Mouse (Mus musculus) c-Kit-positive CD71-positive TER-119-negative erythroid progenitor cells, embryonic 14.5 days (primary cell): ENCODE measurements at regions not wholly inside any gene's neighbourhood (a gene's known extent, or its start where the extent isn't known, plus 50 kb on each side); places are given as distances from the start of the nearest gene placed in this dataset.

Experiments
- DNase-seq: peaks from one replicate; pipeline ENCODE4 v3.0.0-alpha.2; 2013; ENCODE audit warnings: low read depth

DNA sequence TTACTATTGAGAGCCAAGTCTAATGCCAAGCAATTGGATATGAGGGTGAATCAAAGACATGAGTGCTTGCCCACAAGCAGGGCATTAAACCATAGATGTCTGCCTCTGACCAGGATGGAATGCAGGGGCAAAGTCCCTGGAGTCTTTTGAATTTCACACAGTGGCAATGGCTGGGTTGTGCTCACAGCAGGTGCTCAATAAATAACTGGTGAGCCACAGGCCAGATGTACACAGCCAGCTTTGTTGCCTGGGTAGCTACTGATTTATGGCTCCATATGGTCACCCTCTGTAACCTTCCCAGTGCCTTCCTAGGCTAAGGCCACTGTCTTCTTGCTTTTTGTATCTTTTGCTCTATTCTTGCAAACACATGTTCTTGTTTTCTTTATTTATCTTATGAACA lies 154.3 kb upstream of the Lrrn1 start:
- DNase-seq, result no peak

GRCm38 (mm10) chr6:107378489-107378888 lies 151.1 kb upstream of the Lrrn1 start:
- DNase-seq, result no peak

DNA sequence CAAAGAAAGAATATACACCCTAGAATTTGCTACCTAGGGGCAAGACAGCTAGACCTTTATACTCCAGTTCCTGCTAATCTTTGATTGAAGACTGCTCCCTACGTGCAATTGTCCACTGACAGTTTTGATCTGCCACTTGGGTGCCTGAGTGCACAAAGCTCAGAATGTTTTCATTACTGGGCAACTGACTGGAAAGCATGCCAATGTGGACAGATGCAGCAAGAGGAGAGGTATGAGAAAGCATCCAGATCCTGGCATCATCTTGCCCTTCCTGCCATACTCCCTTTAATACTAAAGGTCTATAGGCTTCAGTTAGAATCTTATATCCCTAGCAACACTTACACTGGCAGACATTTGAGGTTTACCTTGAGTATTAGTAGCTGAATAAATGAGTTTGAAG lies 148.9 kb upstream of the Lrrn1 start:
- DNase-seq, result no peak

- DNase-seq, result no peak
Observed at GRCm38 (mm10) chr6:107386094-107386678, 143.4 kb upstream of the Lrrn1 start.

- no peak for DNase-seq
Observed at GRCm38 (mm10) chr6:107389892-107390291, 139.7 kb upstream of the Lrrn1 start.

- DNase-seq, result no peak
Observed at GRCm38 (mm10) chr6:107394611-107395010, 135.0 kb upstream of the Lrrn1 start.

- peak; percentile 0 for DNase-seq
Observed at GRCm38 (mm10) chr6:107415766-107416165, 113.8 kb upstream of the Lrrn1 start.

DNA sequence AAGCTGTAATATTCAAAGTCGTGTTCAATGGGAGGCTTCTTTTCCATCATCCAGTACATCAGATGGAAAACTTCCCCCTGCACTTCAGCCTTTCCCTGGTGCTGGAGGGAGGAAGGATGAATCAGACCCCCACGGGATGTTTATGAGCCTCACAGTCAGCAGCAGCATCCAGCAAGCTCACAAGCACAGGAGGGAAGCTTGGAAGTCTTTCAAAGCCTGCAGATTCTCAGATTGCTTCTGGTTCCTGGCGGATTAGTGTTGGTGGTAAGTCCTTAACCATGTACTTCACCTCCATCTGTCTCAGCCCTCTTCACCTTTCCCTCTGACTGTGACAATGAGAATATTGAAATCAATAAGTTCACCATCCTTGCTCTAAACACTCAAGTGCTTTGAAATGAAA lies 107.5 kb upstream of the Lrrn1 start:
- DNase-seq, result no peak

- DNase-seq, result no peak
Observed at GRCm38 (mm10) chr6:107426529-107426928, 103.0 kb upstream of the Lrrn1 start.

DNA sequence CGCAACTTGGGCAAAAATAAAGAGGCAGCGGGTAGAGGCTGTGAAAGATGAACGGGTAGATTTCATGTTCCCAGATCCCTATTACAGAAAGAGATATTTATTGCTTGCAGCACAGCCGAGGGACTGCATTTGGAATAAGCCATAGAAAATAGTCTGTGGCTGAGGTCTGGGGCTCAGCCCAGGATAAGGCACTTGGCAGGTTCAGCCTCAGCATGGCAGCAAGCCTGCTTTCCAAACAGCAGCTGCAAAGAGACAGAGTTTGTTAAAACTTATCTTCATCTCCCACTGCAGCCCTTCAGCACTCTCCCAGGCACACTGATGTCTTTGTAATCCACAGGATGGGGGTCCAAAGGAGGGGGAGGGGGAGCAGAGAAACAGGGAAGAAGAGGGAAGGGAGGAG lies 98.5 kb upstream of the Lrrn1 start:
- no peak for DNase-seq

GRCm38 (mm10) chr6:107442058-107442457 lies 87.5 kb upstream of the Lrrn1 start:
- no peak for DNase-seq

- no peak for DNase-seq
Observed at GRCm38 (mm10) chr6:107444336-107444735, 85.2 kb upstream of the Lrrn1 start.

GRCm38 (mm10) chr6:107459220-107459619 lies 70.3 kb upstream of the Lrrn1 start:
- DNase-seq, result no peak

GRCm38 (mm10) chr6:107462440-107462839 lies 67.1 kb upstream of the Lrrn1 start:
- no peak for DNase-seq

DNA sequence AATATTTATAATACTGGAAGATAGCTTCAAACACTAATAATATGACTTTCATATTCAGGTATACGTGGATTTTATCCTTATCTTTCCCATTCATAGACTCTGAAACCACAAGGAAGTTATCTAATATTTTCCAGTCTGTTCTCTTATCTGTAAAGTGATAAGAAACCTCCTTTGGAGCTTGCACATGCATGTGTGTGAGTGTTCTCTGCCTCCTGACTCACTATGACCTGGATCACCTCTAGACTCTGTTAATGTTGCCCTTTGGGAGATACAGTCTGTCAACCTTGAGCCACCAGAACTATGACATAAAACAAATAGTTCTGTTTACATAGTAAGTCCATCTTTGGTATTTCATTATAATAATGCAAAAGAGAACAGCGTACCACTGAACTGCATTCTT lies 56.2 kb upstream of the Lrrn1 start:
- no peak for DNase-seq

- no peak for DNase-seq
Observed at GRCm38 (mm10) chr6:107474125-107474524, 55.4 kb upstream of the Lrrn1 start.
